Mouse (Mus musculus): ENCODE results near the gene Atp6v1e1. TPM values are rescaled to one million over a fixed set of nuclear protein-coding genes. Genes with fewer than 3 reads are reported as not detected.

Gene Atp6v1e1
- polyA plus RNA-seq, 1 experiment from 2014 or later = 178 TPM

- Histone ChIP-seq H3K4me2 (replicated peaks) (no peak overlapping the region), H3K27ac (no peak overlapping the region), H3K36me3 (peaks cover 90% of the 10 kb centered on the region), H3K4me3 (no peak overlapping the region), H3K4me1 (no peaks in the 10 kb centered on the region), H3K9me3 (replicated peaks) (no peaks in the 10 kb centered on the region), H3K27me3 (no peaks in the 10 kb centered on the region), H3K9ac (no peak overlapping the region)
- WGBS = 92% methylated on average over 5 of the region's 5 CpGs
- ATAC-seq (ENCODE audit: low FRiP score) = no peak
These were observed 15.4 kb downstream of the Atp6v1e1 start for GRCm38 (mm10) chr6:120806999-120807737.

- Histone ChIP-seq H3K27me3 (no peaks in the 10 kb centered on the region), H3K4me2 (replicated peaks) (no peak overlapping the region), H3K27ac (no peak overlapping the region), H3K4me1 (no peaks in the 10 kb centered on the region), H3K36me3 (peaks cover 96% of the 10 kb centered on the region), H3K4me3 (no peak overlapping the region), H3K9me3 (replicated peaks) (no peaks in the 10 kb centered on the region), H3K9ac (no peak overlapping the region)
- WGBS = 94% methylated on average over 4 of the region's 4 CpGs
- ATAC-seq (ENCODE audit: low FRiP score) = no peak
These were observed 23.0 kb downstream of the Atp6v1e1 start for GRCm38 (mm10) chr6:120799581-120800041.

DNA sequence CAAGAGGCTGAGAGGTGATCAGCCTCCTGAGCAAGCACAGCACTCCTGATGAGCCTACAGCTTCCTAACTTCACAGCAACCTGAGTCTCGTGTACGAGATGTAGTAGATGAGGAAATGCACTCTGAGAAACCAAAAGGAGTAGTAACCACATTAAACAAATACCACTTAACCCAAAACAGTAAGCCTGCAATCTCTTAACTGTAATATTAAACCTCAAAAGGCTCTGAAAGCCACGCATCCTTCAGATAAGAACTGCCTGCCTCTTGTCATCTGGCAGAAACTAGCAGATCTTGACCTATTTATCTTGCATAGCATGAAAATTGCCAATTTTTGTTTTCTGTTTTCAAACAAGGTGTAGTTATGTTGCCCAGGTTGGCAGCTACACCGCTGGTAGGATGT lies 23.7 kb downstream of the Atp6v1e1 start:
- Histone ChIP-seq H3K9ac (no peak overlapping the region), H3K4me3 (no peak overlapping the region), H3K9me3 (replicated peaks) (no peaks in the 10 kb centered on the region), H3K36me3 (peaks cover 96% of the 10 kb centered on the region), H3K4me2 (replicated peaks) (no peak overlapping the region), H3K27ac (no peak overlapping the region), H3K27me3 (no peaks in the 10 kb centered on the region), H3K4me1 (no peaks in the 10 kb centered on the region)
- ATAC-seq (ENCODE audit: low FRiP score) = no peak
- 91% methylated on average over 4 of the region's 4 CpGs for WGBS

GRCm38 (mm10) chr6:120798019-120798418 lies 24.6 kb downstream of the Atp6v1e1 start:
- no peak for ATAC-seq (ENCODE audit: low FRiP score)
- Histone ChIP-seq H3K4me1 (no peaks in the 10 kb centered on the region), H3K36me3 (peaks cover 96% of the 10 kb centered on the region), H3K27me3 (no peaks in the 10 kb centered on the region), H3K9me3 (replicated peaks) (no peaks in the 10 kb centered on the region), H3K27ac (no peak overlapping the region), H3K4me2 (replicated peaks) (no peak overlapping the region), H3K4me3 (no peak overlapping the region), H3K9ac (no peak overlapping the region)
- 94% methylated on average over 7 of the region's 7 CpGs for WGBS

DNA sequence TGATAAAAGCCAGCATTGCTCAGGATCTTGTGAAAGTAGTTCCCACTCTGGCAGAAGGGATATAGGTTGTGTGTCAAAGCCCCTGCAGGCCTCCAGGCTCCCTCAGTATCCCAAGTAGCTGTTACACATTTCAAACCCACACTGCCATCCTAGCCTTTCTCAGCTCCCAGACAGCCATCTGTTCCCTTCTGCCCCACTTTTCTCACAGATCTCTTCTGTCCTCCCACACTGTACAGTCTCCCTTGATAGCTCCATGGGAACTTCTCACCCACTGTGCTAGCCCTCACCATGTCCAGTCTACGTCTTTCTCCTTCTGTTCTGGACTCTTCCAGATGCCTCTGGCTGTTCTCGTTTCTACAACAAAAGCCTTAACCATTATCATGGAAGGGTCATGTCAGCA lies 26.5 kb downstream of the Atp6v1e1 start:
- H3K27me3 ChIP-seq = no peaks in the 10 kb centered on the region
- no peaks in the 10 kb centered on the region for H3K4me1 ChIP-seq
- H3K27ac ChIP-seq = no peak overlapping the region
- H3K4me3 ChIP-seq = no peak overlapping the region
- 81% methylated on average over 2 of the region's 2 CpGs for WGBS
- no peaks in the 10 kb centered on the region for H3K9me3 ChIP-seq (replicated peaks)
- peaks cover 95% of the 10 kb centered on the region for H3K36me3 ChIP-seq
- H3K4me2 ChIP-seq (replicated peaks) = no peak overlapping the region
- ATAC-seq (ENCODE audit: low FRiP score) = no peak
- no peak overlapping the region for H3K9ac ChIP-seq

GRCm38 (mm10) chr6:120795422-120796086 lies 27.0 kb downstream of the Atp6v1e1 start:
- WGBS = 90% methylated on average over 5 of the region's 5 CpGs
- no peaks in the 10 kb centered on the region for H3K27me3 ChIP-seq
- peaks cover 90% of the 10 kb centered on the region for H3K36me3 ChIP-seq
- no peak for ATAC-seq (ENCODE audit: low FRiP score)
- no peak overlapping the region for H3K4me2 ChIP-seq (replicated peaks)
- no peak overlapping the region for H3K9ac ChIP-seq
- H3K4me1 ChIP-seq = peaks cover 3% of the 10 kb centered on the region; the same call in 1 of the 2 replicates
- no peaks in the 10 kb centered on the region for H3K9me3 ChIP-seq (replicated peaks)
- H3K4me3 ChIP-seq = no peak overlapping the region
- H3K27ac ChIP-seq = no peak overlapping the region

DNA sequence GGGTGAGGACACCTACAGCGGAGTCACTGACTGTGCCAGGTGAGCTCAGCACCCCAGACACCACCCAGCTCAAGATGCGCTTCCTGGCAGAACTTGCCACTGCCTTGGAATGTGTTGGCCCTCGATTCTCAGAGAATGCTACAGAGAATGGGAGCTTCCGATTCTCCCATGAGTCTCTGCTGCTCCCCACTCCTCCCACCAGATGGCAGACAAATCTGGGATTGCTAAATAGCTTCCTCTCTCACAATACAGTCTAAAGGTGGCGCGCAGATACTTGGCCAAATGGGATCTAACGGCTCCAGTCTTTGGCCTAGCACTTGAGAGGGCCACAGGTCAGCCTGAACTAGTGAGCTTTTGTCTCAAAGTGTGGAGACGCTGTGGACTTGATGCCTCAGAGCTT lies 29.6 kb downstream of the Atp6v1e1 start:
- H3K36me3 ChIP-seq = peaks cover 69% of the 10 kb centered on the region

DNA sequence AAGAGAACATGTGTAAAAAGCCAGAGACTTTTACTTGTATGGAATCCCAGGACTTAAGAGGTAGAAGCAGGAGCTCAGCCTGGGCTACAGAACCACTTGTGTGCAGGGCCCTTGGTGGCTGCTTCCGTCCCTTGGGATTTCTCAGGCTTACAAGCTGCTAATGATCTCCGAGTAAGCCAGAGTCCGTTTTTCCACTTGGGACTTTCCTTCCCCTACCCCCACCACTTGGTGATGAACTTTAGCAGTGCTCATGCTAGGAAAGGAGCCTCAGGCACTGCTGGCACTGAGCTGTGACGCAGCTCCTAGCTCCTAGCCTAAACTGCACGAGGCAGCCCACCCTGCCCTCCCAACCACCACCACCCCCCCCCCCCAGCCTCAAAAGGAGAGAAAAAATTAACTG lies 31.9 kb downstream of the Atp6v1e1 start:
- H3K9ac ChIP-seq = no peak overlapping the region
- no peaks in the 10 kb centered on the region for H3K9me3 ChIP-seq (replicated peaks)
- no peak overlapping the region for H3K4me3 ChIP-seq
- no peak overlapping the region for H3K4me2 ChIP-seq (replicated peaks)
- H3K27me3 ChIP-seq = no peaks in the 10 kb centered on the region
- 70% methylated on average over 5 of the region's 5 CpGs for WGBS
- no peak overlapping the region for H3K27ac ChIP-seq
- no peak for ATAC-seq (ENCODE audit: low FRiP score)
- H3K36me3 ChIP-seq = peaks cover 47% of the 10 kb centered on the region
- H3K4me1 ChIP-seq = peaks cover 4% of the 10 kb centered on the region; the same call in 1 of the 2 replicates

More for the DNA sequence above, 29.6 kb downstream of the Atp6v1e1 start:
- no peak overlapping the region for H3K9ac ChIP-seq
- no peak for ATAC-seq (ENCODE audit: low FRiP score)
- 91% methylated on average over 8 of the region's 8 CpGs for WGBS
- H3K27ac ChIP-seq = no peak overlapping the region
- H3K9me3 ChIP-seq (replicated peaks) = no peaks in the 10 kb centered on the region
- no peak overlapping the region for H3K4me2 ChIP-seq (replicated peaks)
- H3K4me1 ChIP-seq = peaks cover 4% of the 10 kb centered on the region; the same call in 1 of the 2 replicates
- H3K27me3 ChIP-seq = no peaks in the 10 kb centered on the region
- no peak overlapping the region for H3K4me3 ChIP-seq

DNA sequence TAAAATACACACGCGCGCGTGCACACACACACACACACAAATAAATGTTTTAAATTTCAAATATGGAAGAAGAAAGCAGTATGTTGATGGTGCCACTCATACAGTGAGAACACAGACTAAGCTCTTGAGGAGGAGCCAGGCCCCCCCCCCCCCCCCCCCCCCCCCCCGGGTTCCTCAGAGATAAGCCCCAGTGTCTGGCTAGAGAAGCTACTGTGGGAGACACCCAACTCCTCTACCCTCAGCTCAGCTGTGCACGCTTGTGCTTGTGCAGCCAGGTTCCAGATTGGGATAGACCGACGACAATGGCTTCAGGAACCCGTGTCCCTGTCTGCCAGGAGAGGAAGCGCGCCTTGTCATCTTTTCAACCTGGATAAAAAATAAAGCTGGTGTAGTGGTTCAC lies 32.4 kb downstream of the Atp6v1e1 start:
- ATAC-seq (ENCODE audit: low FRiP score) = no peak
- Histone ChIP-seq H3K27me3 (no peaks in the 10 kb centered on the region), H3K36me3 (peaks cover 41% of the 10 kb centered on the region), H3K4me2 (replicated peaks) (no peak overlapping the region), H3K4me1 (peaks cover 4% of the 10 kb centered on the region; the same call in 1 of the 2 replicates), H3K9ac (no peak overlapping the region), H3K9me3 (replicated peaks) (no peaks in the 10 kb centered on the region), H3K4me3 (no peak overlapping the region), H3K27ac (no peak overlapping the region)
- WGBS = 93% methylated on average over 10 of the region's 11 CpGs

GRCm38 (mm10) chr6:120788904-120789303 lies 33.7 kb downstream of the Atp6v1e1 start:
- no peak for ATAC-seq (ENCODE audit: low FRiP score)
- Histone ChIP-seq H3K4me3 (no peak overlapping the region), H3K27me3 (no peaks in the 10 kb centered on the region), H3K4me2 (replicated peaks) (no peak overlapping the region), H3K9ac (no peak overlapping the region), H3K27ac (no peak overlapping the region), H3K4me1 (peaks cover 11% of the 10 kb centered on the region), H3K9me3 (replicated peaks) (no peaks in the 10 kb centered on the region), H3K36me3 (peaks cover 29% of the 10 kb centered on the region)

DNA sequence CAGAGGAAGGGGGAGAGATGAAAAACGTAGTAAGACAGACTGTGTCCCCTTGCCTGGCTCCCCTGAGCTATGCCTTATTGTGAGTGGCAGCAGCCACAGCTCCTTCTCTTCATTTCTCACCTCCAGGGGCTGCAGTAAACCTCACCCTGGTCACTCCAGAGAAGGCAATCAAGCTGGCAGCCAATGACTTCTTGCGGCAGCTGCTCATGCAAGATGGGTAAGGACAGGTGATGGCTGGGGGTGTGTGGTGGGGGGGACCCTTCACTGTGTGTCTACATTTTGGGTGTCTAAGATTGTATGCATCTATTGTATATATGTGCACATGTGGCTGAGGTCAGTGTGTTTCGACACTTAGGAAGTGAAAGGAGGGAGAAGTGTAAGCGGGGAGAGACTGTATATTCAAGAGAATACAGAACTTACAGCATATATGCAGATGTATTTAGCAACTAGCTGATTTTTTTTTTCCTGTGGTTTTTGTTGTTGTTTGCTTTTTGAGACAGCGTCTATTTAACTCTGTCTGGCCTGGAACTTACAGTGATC lies 34.5 kb downstream of the Atp6v1e1 start:
- 86% methylated on average over 5 of the region's 5 CpGs for WGBS

GRCm38 (mm10) chr6:120784351-120784750 lies 38.2 kb downstream of the Atp6v1e1 start:
- H3K36me3 ChIP-seq = peaks cover 3% of the 10 kb centered on the region; the same call in 1 of the 2 replicates
- H3K9ac ChIP-seq = no peak overlapping the region
- 48% methylated on average over 7 of the region's 7 CpGs for WGBS

More for the DNA sequence above, 34.5 kb downstream of the Atp6v1e1 start:
- ATAC-seq (ENCODE audit: low FRiP score) = no peak
- peaks cover 21% of the 10 kb centered on the region for H3K36me3 ChIP-seq
- no peak overlapping the region for H3K9ac ChIP-seq
- no peak overlapping the region for H3K27ac ChIP-seq
- H3K4me2 ChIP-seq (replicated peaks) = no peak overlapping the region
- peaks cover 11% of the 10 kb centered on the region for H3K4me1 ChIP-seq
- H3K27me3 ChIP-seq = no peaks in the 10 kb centered on the region
- H3K4me3 ChIP-seq = no peak overlapping the region
- H3K9me3 ChIP-seq (replicated peaks) = no peaks in the 10 kb centered on the region

More at GRCm38 (mm10) chr6:120784351-120784750, 38.2 kb downstream of the Atp6v1e1 start:
- ATAC-seq (ENCODE audit: low FRiP score) = 0 out of 2 replicates have a peak, but pooled peaks have one; percentile 11
- H3K9me3 ChIP-seq (replicated peaks) = no peaks in the 10 kb centered on the region
- peaks cover 7% of the 10 kb centered on the region for H3K4me1 ChIP-seq
- no peak overlapping the region for H3K4me3 ChIP-seq
- H3K4me2 ChIP-seq (replicated peaks) = no peak overlapping the region
- H3K27ac ChIP-seq = 0 out of 2 replicates have a peak overlapping the region, but pooled peaks have one; percentile 8
- H3K27me3 ChIP-seq = no peaks in the 10 kb centered on the region
